Mouse (Mus musculus) embryonic facial prominence, embryonic 15.5 days (tissue): Measurements from ENCODE around the gene Kcna6. TPM values are rescaled to one million over a fixed set of nuclear protein-coding genes. Genes with fewer than 3 reads are reported as not detected.

Experiments
- ATAC-seq: fragments of 200-750 bp; cut with Nextera tagmentation; 2 replicates; pipeline ENCODE4 v1.8.0; 2017; ENCODE audit warnings: low read depth, moderate TSS enrichment; ENCODE audit not compliant: insufficient number of reproducible peaks, low FRiP score, low TSS enrichment
- H3K27ac ChIP-seq: fragments of 300-500 bp; sonication (generic); replicated peaks from 2 replicates; pipeline ENCODE4 v1.5.1; 2015; ENCODE audit warnings: mild to moderate bottlenecking, inconsistent platforms
- H3K27me3 ChIP-seq: fragments of 300-500 bp; sonication (generic); 2 replicates; pipeline ENCODE4 v1.6.1; 2015; ENCODE audit warnings: inconsistent platforms
- H3K36me3 ChIP-seq: fragments of 300-500 bp; sonication (generic); 2 replicates; pipeline ENCODE4 v1.6.1; 2015; ENCODE audit warnings: mild to moderate bottlenecking, inconsistent platforms
- H3K4me1 ChIP-seq: fragments of 300-500 bp; sonication (generic); 2 replicates; pipeline ENCODE4 v1.6.1; 2015; ENCODE audit warnings: inconsistent platforms
- H3K4me2 ChIP-seq: fragments of 300-500 bp; sonication (generic); replicated peaks from 2 replicates; pipeline ENCODE4 v1.6.1; 2015; ENCODE audit warnings: mild to moderate bottlenecking, inconsistent platforms
- H3K4me3 ChIP-seq: fragments of 300-500 bp; sonication (generic); replicated peaks from 2 replicates; pipeline ENCODE4 v1.5.1; 2015; ENCODE audit warnings: mild to moderate bottlenecking, inconsistent platforms
- H3K9ac ChIP-seq: fragments of 300-500 bp; sonication (generic); 2 replicates; pipeline ENCODE4 v1.6.1; 2015; ENCODE audit warnings: inconsistent platforms
- H3K9me3 ChIP-seq: fragments of 300-500 bp; sonication (generic); replicated peaks from 2 replicates; pipeline ENCODE4 v1.6.1; 2016; ENCODE audit warnings: inconsistent platforms
- WGBS: fragments of 180-500 bp; shearing (Covaris S2); methylation state at CpG from one replicate; pipeline ENCODE4 v1.1.7; 2015; 5-methylcytosine and 5-hydroxymethylcytosine counted together
- polyA plus RNA-seq: library from polyadenylated mRNA; unstranded; fragments of >200 nt; fragmentation: Nextera tagmentation; extraction: Ambion mirVana; gene quantifications from 2 replicates; pipeline ENCODE4 v1.2.1, GENCODE M21; 2015

Kcna6 gene
- polyA plus RNA-seq, 1 experiment from 2014 or later: 7.8 TPM

DNA sequence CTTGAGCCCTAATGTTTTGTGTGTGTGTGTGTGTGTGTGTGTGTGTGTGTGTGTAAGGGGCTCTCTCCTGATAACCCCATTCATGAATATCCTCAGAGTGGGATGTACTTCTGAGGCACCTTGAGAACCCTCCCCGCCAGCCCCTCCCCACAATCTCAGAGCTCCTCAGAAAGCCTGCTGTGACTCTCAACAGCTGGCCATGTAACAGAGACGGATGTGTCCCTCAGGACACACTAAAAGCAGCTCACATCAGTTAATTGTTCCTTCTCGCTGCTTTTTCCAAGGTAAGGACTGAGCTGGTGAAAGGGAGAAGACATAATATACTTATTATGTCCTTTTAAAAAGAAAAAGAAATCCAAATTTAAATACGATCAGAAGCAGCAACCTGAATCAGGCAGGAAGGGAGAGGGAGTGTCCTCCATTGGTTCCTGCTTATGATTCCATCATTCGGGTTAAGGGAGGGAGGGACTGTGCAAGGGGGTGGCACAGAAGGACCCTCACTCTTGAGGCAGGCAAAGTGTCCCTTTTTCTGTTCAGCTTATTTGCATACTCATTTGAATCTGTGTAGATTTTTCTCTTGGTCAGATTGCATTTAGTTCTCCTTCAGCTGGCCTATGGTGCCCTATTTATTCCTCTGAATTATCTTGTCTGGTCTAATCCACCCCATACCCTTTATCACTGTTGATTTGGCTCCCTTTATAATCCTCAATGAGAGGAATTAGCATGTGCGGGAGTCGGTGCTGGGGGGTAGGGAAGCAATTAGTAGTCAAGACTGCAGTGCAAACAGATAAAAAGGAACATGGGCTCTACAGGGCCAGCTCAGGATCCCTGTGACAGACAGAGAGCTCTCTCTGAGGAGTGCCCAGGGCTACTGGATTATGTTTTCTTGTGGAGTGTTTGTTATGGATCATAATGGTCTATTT is 27.4 kb upstream of the Kcna6 start:
- H3K27me3 ChIP-seq: no peaks in the 10 kb centered on the region
- no peak overlapping the region for H3K9ac ChIP-seq
- 19% methylated on average over 7 of the region's 7 CpGs for WGBS
- no peaks in the 10 kb centered on the region for H3K9me3 ChIP-seq
- no peaks in the 10 kb centered on the region for H3K4me1 ChIP-seq
- no peak overlapping the region for H3K27ac ChIP-seq
- no peaks in the 10 kb centered on the region for H3K36me3 ChIP-seq
- no peak overlapping the region for H3K4me3 ChIP-seq
- ATAC-seq: no peak
- no peak overlapping the region for H3K4me2 ChIP-seq

DNA sequence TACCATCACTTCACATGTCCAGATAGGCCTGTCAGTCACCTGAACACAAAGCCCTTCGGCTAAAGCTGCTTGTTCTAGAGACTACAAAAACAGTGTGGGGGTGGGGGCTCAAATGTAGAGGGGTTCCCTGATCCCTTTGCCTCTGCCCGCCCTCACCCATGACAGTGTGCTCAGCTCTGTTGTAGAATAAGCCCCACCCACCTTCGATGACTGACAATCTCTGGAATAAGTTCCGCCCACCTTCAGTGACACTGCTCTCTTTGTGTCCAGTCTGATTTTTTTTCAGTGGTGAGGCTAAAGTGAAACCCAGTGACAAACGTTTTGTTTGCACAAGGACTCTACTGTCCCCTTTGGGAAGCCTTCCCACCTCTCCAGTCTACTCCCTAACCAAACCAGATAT is 26.1 kb upstream of the Kcna6 start:
- Histone ChIP-seq H3K4me2 (no peak overlapping the region), H3K27ac (no peak overlapping the region), H3K27me3 (no peaks in the 10 kb centered on the region), H3K4me3 (no peak overlapping the region), H3K9me3 (no peaks in the 10 kb centered on the region), H3K36me3 (no peaks in the 10 kb centered on the region), H3K9ac (no peak overlapping the region), H3K4me1 (no peaks in the 10 kb centered on the region)
- WGBS: 58% methylated on average over 5 of the region's 5 CpGs
- ATAC-seq: peak; percentile 52; the same call in 1 of the 2 replicates

- WGBS: 48% methylated on average over 11 of the region's 11 CpGs
- ATAC-seq: no peak
- Histone ChIP-seq H3K4me1 (no peaks in the 10 kb centered on the region), H3K4me2 (no peak overlapping the region), H3K4me3 (no peak overlapping the region), H3K9me3 (no peaks in the 10 kb centered on the region), H3K36me3 (no peaks in the 10 kb centered on the region), H3K9ac (no peak overlapping the region), H3K27me3 (no peaks in the 10 kb centered on the region), H3K27ac (no peak overlapping the region)
These were observed 24.2 kb upstream of the Kcna6 start for GRCm38 (mm10) chr6:126764563-126765091.

DNA sequence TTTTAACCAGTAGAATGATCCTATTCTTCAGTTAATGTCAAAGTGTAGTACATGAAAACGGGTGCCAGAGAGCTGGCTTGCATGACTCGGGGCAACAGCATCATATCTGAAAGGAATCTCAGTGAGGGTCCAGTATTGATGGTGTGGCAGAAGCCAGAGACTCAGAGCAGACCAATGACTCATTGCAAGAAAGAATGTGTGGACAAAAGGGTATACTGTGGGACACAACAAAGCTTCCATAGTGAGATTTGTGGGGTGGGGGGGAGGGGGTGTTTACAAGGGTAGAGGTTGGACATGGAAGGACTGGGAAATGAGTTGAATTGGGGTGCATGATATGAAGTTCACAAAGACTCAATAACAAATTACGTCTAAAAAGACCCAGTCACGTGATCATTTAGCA is 20.9 kb upstream of the Kcna6 start:
- H3K9me3 ChIP-seq: no peaks in the 10 kb centered on the region
- H3K36me3 ChIP-seq: no peaks in the 10 kb centered on the region
- 82% methylated on average over 4 of the region's 4 CpGs for WGBS
- H3K27me3 ChIP-seq: no peaks in the 10 kb centered on the region
- no peak for ATAC-seq
- no peak overlapping the region for H3K27ac ChIP-seq
- peaks cover 2% of the 10 kb centered on the region; the same call in 1 of the 2 replicates for H3K4me1 ChIP-seq
- no peak overlapping the region for H3K4me3 ChIP-seq
- H3K9ac ChIP-seq: no peak overlapping the region
- no peak overlapping the region for H3K4me2 ChIP-seq

DNA sequence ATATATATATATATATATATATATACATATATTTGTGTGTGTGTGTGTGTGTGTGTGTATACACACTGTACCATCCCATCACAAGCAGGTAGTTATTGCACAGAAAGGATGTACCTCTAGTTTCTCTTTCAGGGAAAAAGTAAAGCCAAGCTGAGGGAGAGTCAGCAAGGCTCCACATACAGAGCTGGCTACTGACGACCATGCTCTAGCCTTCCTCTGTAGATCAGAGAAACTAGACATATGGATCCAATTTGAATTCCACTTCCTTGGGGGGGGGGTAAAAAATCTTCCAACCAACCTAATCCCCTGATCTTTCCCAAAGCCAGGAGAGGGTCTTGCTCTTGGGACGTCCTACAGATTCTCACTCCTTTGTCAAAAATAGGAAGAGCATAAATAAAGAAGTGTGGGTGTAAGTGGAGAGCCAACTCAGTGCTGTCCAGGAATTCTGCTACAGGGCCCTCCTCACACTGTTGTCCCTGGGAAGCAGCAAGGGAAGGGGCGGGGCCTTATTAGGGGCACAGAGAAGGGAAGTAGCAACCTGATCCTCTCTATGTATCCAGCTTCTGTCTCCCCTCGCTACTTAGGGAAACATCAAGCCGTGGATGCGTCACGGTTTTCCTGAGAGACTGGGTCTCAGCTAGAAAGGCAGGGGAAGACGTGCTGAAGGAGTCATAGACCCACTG is 15.4 kb upstream of the Kcna6 start:
- no peaks in the 10 kb centered on the region for H3K9me3 ChIP-seq
- ATAC-seq: peak; percentile 60; the same call in 1 of the 2 replicates
- no peak overlapping the region for H3K4me3 ChIP-seq
- no peak overlapping the region for H3K9ac ChIP-seq
- WGBS: 6% methylated on average over 8 of the region's 8 CpGs
- H3K4me2 ChIP-seq: peak overlapping the region; percentile 31
- peaks cover 17% of the 10 kb centered on the region for H3K4me1 ChIP-seq
- H3K27ac ChIP-seq: no peak overlapping the region; the same call in 1 of the 2 replicates
- no peaks in the 10 kb centered on the region for H3K36me3 ChIP-seq
- no peaks in the 10 kb centered on the region for H3K27me3 ChIP-seq

DNA sequence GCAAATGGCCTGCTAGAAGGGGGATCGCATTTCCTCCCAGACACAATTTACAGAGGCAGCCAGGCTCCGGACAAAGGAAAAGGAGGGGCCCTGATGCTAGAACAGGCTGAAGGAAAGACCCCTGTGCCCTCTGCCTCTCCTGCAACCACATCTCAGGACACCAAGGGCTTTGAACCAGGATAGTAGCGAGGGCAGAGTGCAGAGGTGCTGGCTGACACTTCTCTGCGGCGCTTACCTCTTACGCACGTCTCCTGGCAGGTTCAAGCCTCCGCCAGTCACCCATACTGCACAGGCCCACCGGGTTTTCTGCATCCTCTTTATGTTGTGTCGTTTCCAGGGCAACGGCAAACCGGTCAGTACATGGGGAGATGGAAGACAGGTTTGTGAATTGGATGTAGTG is 12.0 kb upstream of the Kcna6 start:
- Histone ChIP-seq H3K4me2 (no peak overlapping the region), H3K36me3 (no peaks in the 10 kb centered on the region), H3K4me3 (no peak overlapping the region), H3K9me3 (no peaks in the 10 kb centered on the region), H3K27me3 (no peaks in the 10 kb centered on the region), H3K4me1 (peaks cover 17% of the 10 kb centered on the region), H3K9ac (no peak overlapping the region), H3K27ac (no peak overlapping the region)
- WGBS: 35% methylated on average over 12 of the region's 12 CpGs
- no peak for ATAC-seq

DNA sequence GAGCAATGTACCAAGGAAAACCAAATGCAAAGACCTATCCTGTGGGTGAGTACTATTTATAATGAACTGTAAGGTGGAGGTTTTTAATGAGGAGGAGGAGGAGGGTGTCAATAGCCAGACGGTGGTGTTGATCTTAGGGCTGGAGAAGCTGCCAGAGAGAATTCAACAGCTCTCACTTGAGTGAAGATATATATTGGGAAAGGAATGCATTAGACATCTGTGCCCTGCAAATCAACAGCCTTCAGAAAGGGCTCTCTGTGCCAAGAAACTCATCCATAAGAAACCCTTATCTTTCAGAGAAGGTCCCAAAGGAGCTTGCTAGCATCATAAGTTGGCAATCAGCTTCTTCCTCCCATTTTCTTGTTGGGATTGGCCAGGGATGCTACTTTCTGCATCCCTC is 5.4 kb upstream of the Kcna6 start:
- 65% methylated on average over 1 of the region's 1 CpGs for WGBS
- H3K9ac ChIP-seq: no peak overlapping the region
- H3K27me3 ChIP-seq: peaks cover 4% of the 10 kb centered on the region; the same call in 1 of the 2 replicates
- H3K9me3 ChIP-seq: no peaks in the 10 kb centered on the region
- no peak for ATAC-seq
- no peaks in the 10 kb centered on the region for H3K4me1 ChIP-seq
- H3K4me3 ChIP-seq: no peak overlapping the region
- no peak overlapping the region for H3K27ac ChIP-seq
- no peak overlapping the region for H3K4me2 ChIP-seq
- H3K36me3 ChIP-seq: no peaks in the 10 kb centered on the region

- peaks cover 30% of the 10 kb centered on the region for H3K27me3 ChIP-seq
- H3K36me3 ChIP-seq: no peaks in the 10 kb centered on the region
- H3K9ac ChIP-seq: no peak overlapping the region
- H3K4me3 ChIP-seq: no peak overlapping the region
- no peak overlapping the region for H3K27ac ChIP-seq
- WGBS: 36% methylated on average over 3 of the region's 3 CpGs
- H3K4me1 ChIP-seq: peaks cover 15% of the 10 kb centered on the region
- H3K4me2 ChIP-seq: no peak overlapping the region
- H3K9me3 ChIP-seq: no peaks in the 10 kb centered on the region
- no peak for ATAC-seq
These were observed 2.1 kb upstream of the Kcna6 start for GRCm38 (mm10) chr6:126742610-126743009.

- H3K27ac ChIP-seq: peak overlapping the region; percentile 51; the same call in 1 of the 2 replicates
- peaks cover 15% of the 10 kb centered on the region for H3K4me1 ChIP-seq
- no peaks in the 10 kb centered on the region for H3K9me3 ChIP-seq
- peaks cover 33% of the 10 kb centered on the region for H3K27me3 ChIP-seq
- H3K9ac ChIP-seq: peak overlapping the region; percentile 26
- peak overlapping the region; percentile 56 for H3K4me3 ChIP-seq
- ATAC-seq: 0 out of 2 replicates have a peak, but pooled peaks have one; percentile 32
- no peaks in the 10 kb centered on the region for H3K36me3 ChIP-seq
- peak overlapping the region; percentile 93 for H3K4me2 ChIP-seq
- WGBS: under 1% methylated on average over 67 of the region's 67 CpGs
These were observed 906 bp downstream of the Kcna6 start for GRCm38 (mm10) chr6:126739326-126740210.

DNA sequence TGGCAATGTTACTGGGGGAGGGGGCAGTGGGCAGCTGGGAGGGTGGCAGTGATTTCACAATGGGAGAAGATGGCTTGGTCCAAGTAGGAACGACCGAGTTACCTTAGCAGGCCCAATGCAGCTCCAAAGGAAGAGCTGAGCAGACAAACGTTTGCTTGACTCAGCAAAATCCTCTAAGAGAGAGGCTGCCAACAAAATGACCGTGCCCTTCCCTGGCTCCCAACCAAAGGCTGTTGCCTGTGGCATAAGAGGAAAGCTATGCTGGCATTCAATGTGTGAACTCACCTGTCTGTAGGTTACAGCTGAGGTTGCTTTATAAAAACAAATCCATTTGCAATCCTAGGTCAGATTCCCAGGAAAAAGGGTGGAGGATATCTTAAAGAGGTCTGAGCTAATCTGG is 3.5 kb downstream of the Kcna6 start:
- Histone ChIP-seq H3K27ac (no peak overlapping the region), H3K36me3 (no peaks in the 10 kb centered on the region), H3K4me3 (no peak overlapping the region), H3K4me2 (no peak overlapping the region), H3K9me3 (no peaks in the 10 kb centered on the region), H3K4me1 (peaks cover 15% of the 10 kb centered on the region), H3K27me3 (peaks cover 33% of the 10 kb centered on the region), H3K9ac (no peak overlapping the region)
- ATAC-seq: no peak
- 53% methylated on average over 4 of the region's 4 CpGs for WGBS
